Mouse (Mus musculus) stomach, postnatal 0 days (tissue): ENCODE measurements at regions not wholly inside any gene's neighbourhood (a gene's known extent, or its start where the extent isn't known, plus 50 kb on each side); places are given as distances from the start of the nearest gene placed in this dataset.

Source experiments
- ATAC-seq: fragments of 200-750 bp; cut with Nextera tagmentation; 2 replicates; pipeline ENCODE4 v1.8.0; 2017; ENCODE audit not compliant: low FRiP score, low TSS enrichment
- DNase-seq: peaks from one replicate; pipeline ENCODE4 v3.0.0-alpha.2; 2016; ENCODE audit warnings: low spot score
- H3K27ac ChIP-seq: fragments of 300-500 bp; sonication (generic); replicated peaks from 2 replicates; pipeline ENCODE4 v1.5.1; 2014; ENCODE audit warnings: mild to moderate bottlenecking, control low read depth
- H3K27me3 ChIP-seq: fragments of 300-500 bp; sonication (generic); 2 replicates; pipeline ENCODE4 v1.6.1; 2014; ENCODE audit warnings: low read length; ENCODE audit not compliant: control insufficient read depth, insufficient read depth
- H3K36me3 ChIP-seq: fragments of 300-500 bp; sonication (generic); 2 replicates; pipeline ENCODE4 v1.6.1; 2014; ENCODE audit warnings: low read length, mixed read lengths; ENCODE audit not compliant: control insufficient read depth, insufficient read depth
- H3K4me1 ChIP-seq: fragments of 300-500 bp; sonication (generic); replicated peaks from 2 replicates; pipeline ENCODE4 v1.6.1; 2014; ENCODE audit warnings: antibody characterized with exemption; ENCODE audit not compliant: control insufficient read depth, insufficient read depth
- H3K4me2 ChIP-seq: fragments of 300-500 bp; sonication (generic); replicated peaks from 2 replicates; pipeline ENCODE4 v1.6.1; 2014; ENCODE audit warnings: low read depth, mild to moderate bottlenecking, control low read depth, moderate library complexity
- H3K4me3 ChIP-seq: fragments of 300-500 bp; sonication (generic); 2 replicates; pipeline ENCODE4 v1.5.1; 2014; ENCODE audit warnings: low read depth, low read length, control low read depth
- H3K9ac ChIP-seq: fragments of 300-500 bp; sonication (generic); 2 replicates; pipeline ENCODE4 v1.6.1; 2014; ENCODE audit warnings: mild to moderate bottlenecking, low read length, control low read depth, mixed read lengths
- H3K9me3 ChIP-seq: fragments of 300-500 bp; sonication (generic); 2 replicates; pipeline ENCODE4 v1.6.1; 2016; ENCODE audit warnings: low read length; ENCODE audit not compliant: control insufficient read depth
- CTCF ChIP-seq: IDR thresholded peaks from 2 replicates; pipeline ENCODE4 v1.5.1; 2016; ENCODE audit warnings: antibody characterized with exemption, low read depth, mild to moderate bottlenecking, moderate library complexity
- EP300 ChIP-seq: optimal IDR thresholded peaks from 2 replicates; pipeline ENCODE3; 2016; ENCODE audit warnings: antibody characterized with exemption
- WGBS: fragments of 180-500 bp; shearing (Covaris S2); extraction: QIAGEN DNeasy Blood & Tissue Kit; methylation state at CpG from one replicate; pipeline ENCODE4 v1.1.7; 2014; 5-methylcytosine and 5-hydroxymethylcytosine counted together

GRCm38 (mm10) chr2:160048286-160048685 is 285.7 kb downstream of the Gm826 start:
- no peak for ATAC-seq

DNA sequence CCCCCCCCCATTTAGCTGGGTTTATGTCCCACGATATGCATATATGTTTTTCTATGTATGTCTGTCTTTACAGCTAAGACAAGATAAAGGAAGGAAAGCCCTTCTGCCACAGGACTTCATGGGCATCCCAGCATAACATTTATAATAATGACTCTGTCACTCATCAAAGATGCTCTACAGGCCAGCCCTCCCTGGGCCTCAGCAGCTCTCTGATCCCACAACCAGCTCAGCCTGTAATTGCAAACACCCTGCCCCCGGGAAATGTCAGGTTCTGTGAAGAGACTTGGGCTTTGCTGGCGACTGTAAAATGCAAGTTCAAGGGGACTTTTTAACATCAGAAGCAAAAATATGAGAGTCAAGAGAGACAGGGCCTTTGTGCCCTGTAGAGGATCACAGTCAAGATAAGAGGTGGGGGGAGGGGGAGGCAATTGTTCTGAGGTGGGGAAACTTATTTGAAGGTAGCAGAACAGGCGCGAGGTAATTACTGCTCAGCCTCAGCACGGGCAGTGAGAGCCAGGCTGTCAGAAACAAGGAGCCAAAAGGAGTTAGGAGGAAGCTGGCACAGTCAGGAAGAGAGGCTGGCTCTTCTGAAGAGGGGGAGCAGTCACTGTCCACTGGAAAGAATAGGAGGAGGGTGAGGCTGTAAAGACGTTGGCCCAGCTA is 286.9 kb downstream of the Gm826 start:
- Histone ChIP-seq H3K9ac (no peak overlapping the region), H3K36me3 (no peaks in the 10 kb centered on the region), H3K4me1 (no peaks in the 10 kb centered on the region), H3K27me3 (no peaks in the 10 kb centered on the region), H3K9me3 (no peaks in the 10 kb centered on the region), H3K4me2 (no peak overlapping the region), H3K4me3 (no peak overlapping the region), H3K27ac (no peak overlapping the region)
- WGBS = 34% methylated on average over 7 of the region's 7 CpGs
- TF ChIP-seq EP300 = no peak
- no peak for TF ChIP-seq CTCF
- ATAC-seq (no peak), DNase-seq (no peak)

More at GRCm38 (mm10) chr2:160048286-160048685, 285.7 kb downstream of the Gm826 start:
- no peaks in the 10 kb centered on the region for H3K27me3 ChIP-seq
- H3K36me3 ChIP-seq = no peaks in the 10 kb centered on the region
- no peak for DNase-seq
- no peak overlapping the region for H3K27ac ChIP-seq
- WGBS = 80% methylated on average over 9 of the region's 9 CpGs
- H3K4me1 ChIP-seq = no peaks in the 10 kb centered on the region
- no peak overlapping the region for H3K4me2 ChIP-seq
- TF ChIP-seq EP300 = no peak
- TF ChIP-seq CTCF = no peak
- H3K4me3 ChIP-seq = no peak overlapping the region
- no peaks in the 10 kb centered on the region for H3K9me3 ChIP-seq
- H3K9ac ChIP-seq = no peak overlapping the region

GRCm38 (mm10) chr2:160044591-160044990 is 289.4 kb downstream of the Gm826 start:
- Histone ChIP-seq H3K27me3 (no peaks in the 10 kb centered on the region), H3K36me3 (no peaks in the 10 kb centered on the region), H3K4me3 (no peak overlapping the region), H3K9me3 (no peaks in the 10 kb centered on the region), H3K27ac (no peak overlapping the region), H3K9ac (no peak overlapping the region), H3K4me1 (no peaks in the 10 kb centered on the region), H3K4me2 (no peak overlapping the region)
- no peak for TF ChIP-seq EP300
- TF ChIP-seq CTCF = no peak
- ATAC-seq (no peak), DNase-seq (no peak)
- WGBS = 57% methylated on average over 4 of the region's 4 CpGs

GRCm38 (mm10) chr2:160044184-160044583 is 289.8 kb downstream of the Gm826 start:
- H3K9me3 ChIP-seq = no peaks in the 10 kb centered on the region
- H3K27me3 ChIP-seq = no peaks in the 10 kb centered on the region
- no peak overlapping the region for H3K4me2 ChIP-seq
- no peak overlapping the region for H3K9ac ChIP-seq
- no peak for ATAC-seq
- H3K4me1 ChIP-seq = no peaks in the 10 kb centered on the region
- DNase-seq = no peak
- 64% methylated on average over 2 of the region's 2 CpGs for WGBS
- no peaks in the 10 kb centered on the region for H3K36me3 ChIP-seq
- TF ChIP-seq CTCF (no peak), EP300 (no peak)
- H3K27ac ChIP-seq = no peak overlapping the region
- H3K4me3 ChIP-seq = no peak overlapping the region

DNA sequence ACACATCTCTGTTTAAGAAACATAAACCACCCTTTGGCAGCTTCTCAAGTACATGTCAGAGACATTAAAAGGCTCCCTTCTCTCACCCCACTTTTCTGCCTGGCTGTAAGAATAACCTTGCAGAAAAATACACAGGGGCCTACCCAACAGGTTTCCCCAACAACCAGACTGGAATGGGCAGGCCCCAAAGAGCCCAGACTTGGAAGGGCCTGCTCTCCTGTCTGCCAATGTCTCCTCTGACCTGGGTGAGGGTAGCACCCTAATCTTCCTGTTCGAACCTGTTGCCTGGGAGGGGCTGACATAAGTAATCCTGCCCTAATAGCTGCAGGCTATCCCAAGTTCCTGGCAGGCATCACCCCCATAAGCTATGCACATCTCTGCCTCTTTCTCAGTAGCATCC is 304.5 kb downstream of the Gm826 start:
- 58% methylated on average over 1 of the region's 1 CpGs for WGBS
- Histone ChIP-seq H3K4me1 (no peaks in the 10 kb centered on the region), H3K27ac (no peak overlapping the region), H3K27me3 (no peaks in the 10 kb centered on the region), H3K36me3 (no peaks in the 10 kb centered on the region), H3K9me3 (no peaks in the 10 kb centered on the region), H3K9ac (no peak overlapping the region), H3K4me2 (no peak overlapping the region), H3K4me3 (no peak overlapping the region)
- DNase-seq (no peak), ATAC-seq (peak; percentile 40; the same call in 1 of the 2 replicates)
- TF ChIP-seq CTCF = no peak
- TF ChIP-seq EP300 = peak; percentile 42

DNA sequence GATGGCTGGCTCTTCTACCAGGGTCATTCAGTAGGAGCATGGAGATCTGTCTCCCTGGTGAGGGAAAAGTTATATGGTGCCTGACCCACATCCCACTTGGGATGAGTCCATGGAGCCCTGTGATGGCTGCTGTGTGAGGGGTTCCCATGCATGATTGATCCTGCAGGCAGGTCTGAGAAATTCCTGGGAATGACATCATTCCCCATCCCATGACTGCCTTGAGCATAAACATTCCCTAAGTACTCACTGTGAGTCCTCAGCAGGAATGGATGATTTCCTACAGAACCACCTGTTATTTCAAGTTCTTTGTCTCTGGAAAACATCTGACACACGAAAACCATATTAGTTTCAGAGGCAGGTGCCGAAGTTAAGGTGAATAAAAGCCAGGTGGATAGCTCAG is 305.5 kb downstream of the Gm826 start:
- Histone ChIP-seq H3K4me3 (no peak overlapping the region), H3K9me3 (no peaks in the 10 kb centered on the region)
- 65% methylated on average over 2 of the region's 2 CpGs for WGBS

More for the DNA sequence above, 305.5 kb downstream of the Gm826 start:
- no peaks in the 10 kb centered on the region for H3K4me1 ChIP-seq
- TF ChIP-seq CTCF (no peak), EP300 (no peak)
- no peak overlapping the region for H3K27ac ChIP-seq
- no peaks in the 10 kb centered on the region for H3K27me3 ChIP-seq
- DNase-seq = no peak
- no peak for ATAC-seq
- no peaks in the 10 kb centered on the region for H3K36me3 ChIP-seq
- H3K9ac ChIP-seq = no peak overlapping the region
- H3K4me2 ChIP-seq = no peak overlapping the region
